Mouse (Mus musculus) c-Kit-positive CD71-positive TER-119-positive erythroid progenitor cells, embryonic 14.5 days (primary cell): Measurements from ENCODE around the gene Napepld.
A peak's percentile ranks its signal among the peaks of the same experiment; 100 is the strongest.
"Not testable (repeated sequence)": the region's sequence is repeated elsewhere in the genome, so short reads cannot be mapped to it uniquely, and the experiment has no call there.

Source experiments
- DNase-seq: peaks from one replicate; pipeline ENCODE4 v3.0.0-alpha.2; 2013; ENCODE audit warnings: low spot score

The Napepld gene

GRCm38 (mm10) chr5:21706546-21706945 is 5.3 kb upstream of the Napepld start:
- DNase-seq: no peak

- DNase-seq: no peak
Observed at GRCm38 (mm10) chr5:21703708-21704107, 2.5 kb upstream of the Napepld start.

GRCm38 (mm10) chr5:21702873-21703475 is 1.8 kb upstream of the Napepld start:
- DNase-seq: no peak

- DNase-seq: no peak
Observed at GRCm38 (mm10) chr5:21702009-21702364, 791 bp upstream of the Napepld start.

GRCm38 (mm10) chr5:21700934-21701333 is 262 bp downstream of the Napepld start:
- no peak for DNase-seq

- DNase-seq: no peak
Observed at GRCm38 (mm10) chr5:21700272-21700821, 849 bp downstream of the Napepld start.

GRCm38 (mm10) chr5:21699555-21699954 is 1.6 kb downstream of the Napepld start:
- not testable (repeated sequence) for DNase-seq

- DNase-seq: no peak
Observed at GRCm38 (mm10) chr5:21694854-21695490, 6.2 kb downstream of the Napepld start.

GRCm38 (mm10) chr5:21693372-21693870 is 7.8 kb downstream of the Napepld start:
- DNase-seq: no peak

GRCm38 (mm10) chr5:21692230-21692629 is 9.0 kb downstream of the Napepld start:
- no peak for DNase-seq

GRCm38 (mm10) chr5:21687042-21687441 is 14.2 kb downstream of the Napepld start:
- no peak for DNase-seq

- no peak for DNase-seq
Observed at GRCm38 (mm10) chr5:21685001-21685400, 16.2 kb downstream of the Napepld start.

- no peak for DNase-seq
Observed at GRCm38 (mm10) chr5:21683811-21684210, 17.4 kb downstream of the Napepld start.

- DNase-seq: no peak
Observed at GRCm38 (mm10) chr5:21680940-21681339, 20.3 kb downstream of the Napepld start.

- no peak for DNase-seq
Observed at GRCm38 (mm10) chr5:21680029-21680428, 21.2 kb downstream of the Napepld start.

GRCm38 (mm10) chr5:21678363-21678762 is 22.8 kb downstream of the Napepld start:
- DNase-seq: no peak

GRCm38 (mm10) chr5:21677939-21678338 is 23.3 kb downstream of the Napepld start:
- DNase-seq: no peak

GRCm38 (mm10) chr5:21675494-21675893 is 25.7 kb downstream of the Napepld start:
- no peak for DNase-seq

- DNase-seq: no peak
Observed at GRCm38 (mm10) chr5:21675019-21675418, 26.2 kb downstream of the Napepld start.

- DNase-seq: no peak
Observed at GRCm38 (mm10) chr5:21673742-21674141, 27.5 kb downstream of the Napepld start.

- DNase-seq: peak; percentile 72
Observed at GRCm38 (mm10) chr5:21672812-21673635, 28.2 kb downstream of the Napepld start.

GRCm38 (mm10) chr5:21669307-21669706 is 31.9 kb downstream of the Napepld start:
- DNase-seq: no peak
